Mouse (Mus musculus): Measurements from ENCODE around the gene Ahr. TPM values are rescaled to one million over a fixed set of nuclear protein-coding genes. Genes with fewer than 3 reads are reported as not detected.

Gene Ahr
- polyA plus RNA-seq (2014; fragmentation: Illumina TruSeq; extraction: RNeasy Lipid Tissue Mini Kit (QIAGEN cat#74804); ENCODE audit: low read depth, low replicate concordance): 6.4 TPM

DNA sequence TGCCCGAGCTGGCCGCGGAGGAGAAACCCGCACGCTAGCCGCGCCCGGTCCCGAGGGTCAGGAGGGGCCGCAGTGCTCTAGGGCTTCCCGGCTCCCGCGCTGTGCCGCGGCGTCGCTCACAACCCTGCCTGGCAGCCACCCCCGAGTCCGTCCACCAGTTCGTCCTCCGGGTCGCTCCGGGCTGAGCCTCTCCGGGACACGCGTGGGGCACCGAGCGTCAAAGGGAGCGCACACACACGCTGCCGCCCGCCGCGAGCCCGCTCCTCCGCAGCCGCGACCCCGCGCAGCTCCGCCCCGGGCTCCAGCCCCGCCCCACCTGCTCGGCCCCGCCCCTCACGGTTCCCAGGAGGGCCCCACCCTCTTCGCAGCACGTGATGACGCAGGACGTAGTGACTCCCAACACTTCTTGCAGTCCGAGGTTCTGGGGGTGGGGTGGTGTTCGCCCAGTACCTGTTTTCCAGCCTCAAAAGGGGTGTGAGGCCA lies at the start of gene Ahr:
Gene Ahr, minus strand, starts transcription at position 285 of the 483 bp plus-strand sequence.

